Mouse (Mus musculus) embryonic facial prominence, embryonic 12.5 days (tissue): ENCODE measurements around the gene Sbno2. TPM values are rescaled to one million over a fixed set of nuclear protein-coding genes. Genes with fewer than 3 reads are reported as not detected.

ENCODE experiments used
- ATAC-seq: fragments of 200-750 bp; cut with Nextera tagmentation; 2 replicates; pipeline ENCODE4 v1.8.0; 2017; ENCODE audit not compliant: insufficient number of reproducible peaks, insufficient read depth, low FRiP score, low TSS enrichment
- H3K27ac ChIP-seq: fragments of 300-500 bp; sonication (generic); 2 replicates; pipeline ENCODE4 v1.5.1; 2016; ENCODE audit warnings: mild to moderate bottlenecking
- H3K27me3 ChIP-seq: fragments of 300-500 bp; sonication (generic); 2 replicates; pipeline ENCODE4 v1.6.1; 2016; ENCODE audit warnings: mild to moderate bottlenecking, moderate library complexity
- H3K36me3 ChIP-seq: fragments of 300-500 bp; sonication (generic); 2 replicates; pipeline ENCODE4 v1.6.1; 2016; ENCODE audit warnings: mild to moderate bottlenecking
- H3K4me1 ChIP-seq: fragments of 300-500 bp; sonication (generic); 2 replicates; pipeline ENCODE4 v1.6.1; 2016
- H3K4me2 ChIP-seq: fragments of 300-500 bp; sonication (generic); replicated peaks from 2 replicates; pipeline ENCODE4 v1.6.1; 2016; ENCODE audit warnings: mild to moderate bottlenecking, moderate library complexity
- H3K4me3 ChIP-seq: fragments of 300-500 bp; sonication (generic); 2 replicates; pipeline ENCODE4 v1.5.1; 2016; ENCODE audit warnings: mild to moderate bottlenecking
- H3K9ac ChIP-seq: fragments of 300-500 bp; sonication (generic); 2 replicates; pipeline ENCODE4 v1.6.1; 2016; ENCODE audit warnings: mild to moderate bottlenecking, moderate library complexity
- H3K9me3 ChIP-seq: fragments of 300-500 bp; sonication (generic); 2 replicates; pipeline ENCODE4 v1.6.1; 2016; ENCODE audit warnings: mild to moderate bottlenecking, moderate library complexity
- WGBS: fragments of 180-500 bp; shearing (Covaris S2); methylation state at CpG from one replicate; pipeline ENCODE4 v1.1.7; 2016; 5-methylcytosine and 5-hydroxymethylcytosine counted together
- polyA plus RNA-seq: library from polyadenylated mRNA; unstranded; fragments of >200 nt; fragmentation: Nextera tagmentation; extraction: Ambion mirVana; gene quantifications from 2 replicates; pipeline ENCODE4 v1.2.1, GENCODE M21; 2016

Gene Sbno2
- polyA plus RNA-seq, 1 experiment from 2014 or later, result 15.2 TPM

DNA sequence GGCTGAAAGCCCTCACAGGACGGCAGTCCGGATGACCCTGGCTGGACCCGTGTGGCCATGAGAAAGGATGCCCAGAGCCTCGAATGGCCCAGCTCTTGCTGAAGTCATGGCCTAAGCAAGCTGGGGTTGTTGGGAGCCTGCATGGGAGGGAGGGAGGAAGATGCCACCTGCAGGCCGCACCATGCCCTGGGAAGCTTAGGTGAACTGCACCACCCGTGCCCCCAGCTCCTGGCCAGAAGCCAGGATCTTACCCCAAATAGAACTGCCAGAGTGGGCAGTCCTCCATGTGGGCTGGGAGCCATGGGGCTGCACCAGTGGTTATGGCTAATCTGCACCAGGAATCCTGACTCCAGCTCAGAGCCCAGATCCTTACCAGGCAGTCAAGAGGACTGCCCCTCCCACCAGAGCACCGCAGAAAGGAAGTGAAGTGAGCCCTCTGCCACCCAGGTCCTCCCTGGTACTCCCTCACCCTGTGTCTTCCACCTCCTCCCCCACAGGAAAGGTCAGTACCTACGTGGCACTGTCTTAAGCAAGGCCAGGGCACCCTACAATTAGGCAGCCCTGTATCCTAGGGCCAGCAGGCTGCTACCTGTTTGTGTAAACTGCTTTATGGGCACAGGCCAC is 28.0 kb upstream of the Sbno2 start:
- Histone ChIP-seq H3K36me3 (peaks cover 62% of the 10 kb centered on the region), H3K4me1 (peaks cover 37% of the 10 kb centered on the region), H3K9ac (no peak overlapping the region), H3K4me2 (no peak overlapping the region), H3K9me3 (no peaks in the 10 kb centered on the region), H3K4me3 (no peak overlapping the region), H3K27me3 (peaks cover 38% of the 10 kb centered on the region), H3K27ac (0 out of 2 replicates have a peak overlapping the region, but pooled peaks have one; percentile 30)
- 73% methylated on average over 8 of the region's 8 CpGs for WGBS
- no peak for ATAC-seq

DNA sequence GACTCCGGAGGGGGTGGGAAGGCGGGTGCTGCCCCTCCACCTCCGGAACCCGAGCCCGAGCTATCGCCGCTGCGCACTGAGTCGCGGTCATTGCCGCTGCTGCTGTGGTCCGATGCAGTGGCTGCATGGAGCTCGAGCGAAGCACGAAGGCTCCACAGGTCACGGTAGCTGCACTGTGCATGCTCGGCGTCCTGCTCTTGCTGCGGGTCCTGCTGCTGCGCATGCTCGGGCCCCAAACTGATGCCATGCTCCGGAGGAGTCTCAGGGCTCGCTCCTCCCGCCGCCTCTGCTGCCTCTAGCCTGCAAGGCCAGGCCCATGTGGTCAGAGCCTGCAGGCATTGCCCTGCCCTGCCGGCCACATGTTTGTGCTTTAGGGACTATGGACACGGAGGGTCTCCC is 26.6 kb upstream of the Sbno2 start:
- Histone ChIP-seq H3K27ac (0 out of 2 replicates have a peak overlapping the region, but pooled peaks have one; percentile 30), H3K4me1 (peaks cover 23% of the 10 kb centered on the region), H3K27me3 (peaks cover 25% of the 10 kb centered on the region), H3K9ac (peak overlapping the region; percentile 47), H3K4me2 (peak overlapping the region; percentile 48), H3K4me3 (peak overlapping the region; percentile 27), H3K9me3 (no peaks in the 10 kb centered on the region), H3K36me3 (peaks cover 76% of the 10 kb centered on the region)
- no peak for ATAC-seq
- 28% methylated on average over 27 of the region's 27 CpGs for WGBS

GRCm38 (mm10) chr10:80131316-80131951 is 26.1 kb upstream of the Sbno2 start:
- H3K27me3 ChIP-seq, result peaks cover 20% of the 10 kb centered on the region
- peak overlapping the region; percentile 47 for H3K9ac ChIP-seq
- ATAC-seq, result no peak
- WGBS, result 14% methylated on average over 55 of the region's 55 CpGs
- peaks cover 81% of the 10 kb centered on the region for H3K36me3 ChIP-seq
- peak overlapping the region; percentile 30; the same call in 1 of the 2 replicates for H3K27ac ChIP-seq
- H3K4me2 ChIP-seq, result peak overlapping the region; percentile 48
- H3K4me3 ChIP-seq, result peak overlapping the region; percentile 27
- peaks cover 18% of the 10 kb centered on the region for H3K4me1 ChIP-seq
- H3K9me3 ChIP-seq, result no peaks in the 10 kb centered on the region

DNA sequence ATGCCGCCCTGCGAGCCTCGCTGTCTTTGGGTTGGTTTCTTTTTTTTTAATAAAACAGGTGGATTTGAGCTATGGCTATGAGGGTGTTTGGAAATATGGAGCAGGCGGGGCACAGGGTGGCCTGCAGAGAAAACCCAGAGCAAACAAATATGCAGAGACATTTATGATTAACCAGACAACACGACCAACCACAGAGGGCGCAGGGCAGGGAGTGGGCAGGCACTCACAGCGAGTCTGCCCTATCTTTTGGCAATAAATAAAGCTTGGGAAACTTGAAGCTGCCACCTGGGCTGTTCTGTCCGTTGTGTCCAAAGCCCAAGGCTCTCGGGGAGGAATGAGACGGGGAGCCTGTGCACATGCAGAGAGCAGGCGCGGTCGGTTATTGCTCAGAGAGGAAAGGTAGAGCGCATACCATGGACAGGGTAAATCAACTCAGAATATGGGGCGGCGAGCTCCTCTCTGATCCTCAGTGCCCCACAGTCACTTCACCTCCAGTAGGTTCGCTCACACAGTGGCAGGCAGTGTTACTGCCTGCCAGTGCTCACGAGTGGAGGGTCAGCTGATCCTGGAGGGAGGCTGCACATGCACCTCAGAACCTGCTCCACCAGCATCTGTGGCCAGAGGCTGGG is 25.1 kb upstream of the Sbno2 start:
- Histone ChIP-seq H3K9ac (no peak overlapping the region), H3K27me3 (peaks cover 10% of the 10 kb centered on the region), H3K4me1 (peaks cover 15% of the 10 kb centered on the region)

DNA sequence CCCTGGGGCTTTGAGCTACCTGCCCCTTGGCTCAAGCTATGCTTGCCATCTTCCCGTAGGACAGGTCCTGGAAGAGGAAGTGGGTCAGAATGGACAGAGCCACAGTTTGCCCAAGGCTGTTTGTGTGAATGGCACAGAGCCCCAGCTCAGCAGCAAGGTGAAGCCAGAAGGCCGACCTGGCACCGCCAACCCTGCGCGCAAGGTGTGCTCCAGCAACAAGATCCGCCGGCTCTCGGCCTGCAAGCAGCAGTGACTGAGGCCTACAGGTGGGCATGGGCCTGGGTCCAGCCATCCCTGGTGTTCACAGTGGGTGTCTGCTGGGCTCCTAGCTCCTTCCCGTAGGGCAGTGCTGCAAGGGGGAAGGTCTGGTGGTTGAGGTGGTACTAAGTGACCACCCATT is 24.5 kb upstream of the Sbno2 start:
- H3K9me3 ChIP-seq, result no peaks in the 10 kb centered on the region
- H3K27ac ChIP-seq, result no peak overlapping the region
- H3K4me1 ChIP-seq, result peaks cover 15% of the 10 kb centered on the region
- ATAC-seq, result no peak
- H3K9ac ChIP-seq, result no peak overlapping the region
- peaks cover 97% of the 10 kb centered on the region for H3K36me3 ChIP-seq
- 91% methylated on average over 9 of the region's 9 CpGs for WGBS
- no peak overlapping the region for H3K4me2 ChIP-seq
- H3K4me3 ChIP-seq, result no peak overlapping the region
- H3K27me3 ChIP-seq, result peaks cover 4% of the 10 kb centered on the region

More for the DNA sequence above, 25.1 kb upstream of the Sbno2 start:
- H3K4me2 ChIP-seq, result no peak overlapping the region
- no peak for ATAC-seq
- no peaks in the 10 kb centered on the region for H3K9me3 ChIP-seq
- peaks cover 91% of the 10 kb centered on the region for H3K36me3 ChIP-seq
- 0 out of 2 replicates have a peak overlapping the region, but pooled peaks have one; percentile 23 for H3K27ac ChIP-seq
- WGBS, result 84% methylated on average over 18 of the region's 18 CpGs
- no peak overlapping the region for H3K4me3 ChIP-seq

DNA sequence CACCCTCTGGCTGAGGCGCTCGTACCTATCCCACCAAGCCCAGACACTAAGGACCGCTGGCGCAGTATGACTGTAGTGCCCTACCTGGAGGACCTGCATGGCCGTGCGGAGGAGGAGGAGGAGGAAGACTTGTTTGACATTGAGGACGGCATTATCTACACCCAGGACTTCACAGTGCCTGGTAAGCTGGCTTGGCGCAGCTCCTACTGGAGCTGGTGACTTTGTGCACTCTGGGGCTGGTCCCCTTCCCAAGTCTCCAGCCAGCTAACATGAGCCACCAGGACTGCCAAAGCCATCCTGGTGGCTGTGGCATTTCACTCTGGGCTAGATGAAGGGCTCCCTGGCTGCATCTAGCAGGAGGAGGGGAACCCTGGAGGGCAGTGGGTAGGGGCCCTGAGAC is 22.5 kb upstream of the Sbno2 start:
- ATAC-seq, result no peak
- WGBS, result 90% methylated on average over 8 of the region's 8 CpGs
- H3K9ac ChIP-seq, result no peak overlapping the region
- no peaks in the 10 kb centered on the region for H3K9me3 ChIP-seq
- H3K27me3 ChIP-seq, result no peaks in the 10 kb centered on the region
- H3K4me3 ChIP-seq, result no peak overlapping the region
- peaks cover 90% of the 10 kb centered on the region for H3K36me3 ChIP-seq
- peaks cover 15% of the 10 kb centered on the region for H3K4me1 ChIP-seq
- H3K4me2 ChIP-seq, result no peak overlapping the region
- H3K27ac ChIP-seq, result no peak overlapping the region

- no peak for ATAC-seq
- no peaks in the 10 kb centered on the region for H3K9me3 ChIP-seq
- H3K27ac ChIP-seq, result no peak overlapping the region
- no peak overlapping the region for H3K4me2 ChIP-seq
- peaks cover 82% of the 10 kb centered on the region for H3K36me3 ChIP-seq
- no peak overlapping the region for H3K9ac ChIP-seq
- no peaks in the 10 kb centered on the region for H3K27me3 ChIP-seq
- WGBS, result 92% methylated on average over 9 of the region's 9 CpGs
- no peak overlapping the region for H3K4me3 ChIP-seq
- 0 out of 2 replicates have a peak, but pooled peaks cover 7% of the 10 kb centered on the region for H3K4me1 ChIP-seq
These were observed 18.7 kb upstream of the Sbno2 start for GRCm38 (mm10) chr10:80123932-80124562.

DNA sequence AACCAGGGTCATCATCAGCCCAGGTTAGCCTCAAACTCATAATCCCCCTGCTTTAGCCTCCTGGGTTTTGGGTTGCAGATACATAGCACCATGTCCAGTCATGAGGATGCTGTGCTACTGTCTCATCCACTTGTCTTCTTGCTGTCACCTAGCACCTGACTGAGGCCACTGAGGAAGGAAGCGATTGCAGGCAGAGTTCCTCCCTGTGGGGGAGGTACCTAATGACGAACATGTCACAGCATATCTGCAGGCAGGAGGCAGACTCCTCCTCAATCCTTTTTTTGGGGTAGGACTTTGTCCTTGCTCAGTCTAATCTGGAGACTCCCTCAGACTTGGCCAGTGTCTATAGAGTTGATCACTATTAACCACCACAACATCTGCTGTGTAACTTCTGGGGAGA is 16.3 kb upstream of the Sbno2 start:
- peaks cover 70% of the 10 kb centered on the region for H3K36me3 ChIP-seq
- 91% methylated on average over 2 of the region's 2 CpGs for WGBS
- no peak overlapping the region for H3K9ac ChIP-seq
- H3K27me3 ChIP-seq, result no peaks in the 10 kb centered on the region
- H3K27ac ChIP-seq, result no peak overlapping the region
- no peak overlapping the region for H3K4me2 ChIP-seq
- no peak for ATAC-seq
- no peak overlapping the region for H3K4me3 ChIP-seq
- H3K4me1 ChIP-seq, result peaks cover 30% of the 10 kb centered on the region
- no peaks in the 10 kb centered on the region for H3K9me3 ChIP-seq

DNA sequence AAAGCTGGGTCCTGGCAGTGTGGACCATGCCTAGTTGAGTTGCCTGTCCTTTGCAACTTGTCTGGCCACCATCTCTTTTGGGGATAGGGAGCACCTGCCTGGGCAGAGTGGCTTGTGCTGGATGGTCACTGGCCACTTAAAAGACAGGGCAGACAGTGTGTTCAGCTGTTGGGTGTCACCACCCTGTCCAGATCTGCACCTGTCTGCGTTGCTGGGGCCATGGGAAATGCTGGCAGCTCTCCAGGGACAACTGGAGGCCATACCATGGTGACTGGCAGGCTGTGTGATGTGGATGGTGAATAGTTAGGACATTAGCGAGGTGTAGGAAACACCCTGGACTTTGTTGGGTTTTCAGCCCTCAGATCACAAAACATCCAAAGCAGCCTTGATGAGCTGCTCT is 14.8 kb upstream of the Sbno2 start:
- peaks cover 55% of the 10 kb centered on the region for H3K36me3 ChIP-seq
- H3K27ac ChIP-seq, result no peak overlapping the region
- ATAC-seq, result no peak
- 89% methylated on average over 2 of the region's 2 CpGs for WGBS
- no peaks in the 10 kb centered on the region for H3K27me3 ChIP-seq
- no peak overlapping the region for H3K4me3 ChIP-seq
- no peak overlapping the region for H3K4me2 ChIP-seq
- peak overlapping the region; percentile 26; the same call in 1 of the 2 replicates for H3K9ac ChIP-seq
- no peaks in the 10 kb centered on the region for H3K9me3 ChIP-seq
- peaks cover 30% of the 10 kb centered on the region for H3K4me1 ChIP-seq

DNA sequence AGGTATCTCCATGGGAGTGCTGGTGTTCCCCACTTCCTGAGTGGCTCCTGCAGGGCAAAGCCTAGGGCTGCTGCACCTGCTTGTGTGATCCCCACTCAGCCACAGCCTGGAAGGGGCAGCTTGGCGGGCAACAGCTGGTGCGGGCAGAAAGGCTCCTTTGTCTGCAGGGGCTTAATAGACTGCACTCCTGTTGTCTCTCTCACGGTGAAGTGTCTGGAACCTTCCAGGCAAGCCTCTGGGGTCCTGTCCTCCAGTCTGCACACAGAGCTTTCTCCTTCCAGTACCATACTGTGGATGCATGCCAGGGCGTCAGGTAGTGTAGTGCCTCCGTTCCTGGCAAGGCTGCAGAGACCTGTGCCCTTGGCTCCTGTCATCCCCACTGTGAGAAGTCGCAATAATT is 13.2 kb upstream of the Sbno2 start:
- H3K4me1 ChIP-seq, result peaks cover 33% of the 10 kb centered on the region
- H3K27me3 ChIP-seq, result no peaks in the 10 kb centered on the region
- no peak for ATAC-seq
- peak overlapping the region; percentile 32; the same call in 1 of the 2 replicates for H3K9ac ChIP-seq
- peak overlapping the region; percentile 92 for H3K4me2 ChIP-seq
- no peaks in the 10 kb centered on the region for H3K9me3 ChIP-seq
- H3K27ac ChIP-seq, result no peak overlapping the region
- peaks cover 42% of the 10 kb centered on the region for H3K36me3 ChIP-seq
- peak overlapping the region; percentile 67 for H3K4me3 ChIP-seq
- 68% methylated on average over 6 of the region's 6 CpGs for WGBS

DNA sequence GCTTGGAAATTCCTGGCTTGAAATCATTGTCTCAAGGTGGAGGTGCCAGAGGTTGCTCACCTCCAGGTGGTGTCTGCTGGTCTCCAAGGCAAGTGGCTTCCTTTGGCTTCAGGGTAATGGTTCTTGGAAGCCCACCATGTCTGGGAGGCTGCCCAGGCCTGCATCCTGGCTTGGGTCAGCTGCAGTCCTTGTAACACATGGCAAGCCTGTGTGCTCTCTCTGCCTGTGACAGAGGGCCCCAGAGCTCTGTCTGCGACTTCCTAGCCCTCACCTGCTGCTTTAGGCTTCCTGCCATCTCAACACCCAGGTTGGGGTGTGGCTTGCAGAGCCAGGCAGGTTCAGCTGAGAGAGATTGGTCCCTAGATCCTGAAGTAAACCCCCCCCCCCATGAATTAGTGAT is 12.4 kb upstream of the Sbno2 start:
- Histone ChIP-seq H3K9ac (peak overlapping the region; percentile 86), H3K27ac (no peak overlapping the region), H3K4me2 (peak overlapping the region; percentile 92), H3K4me3 (peak overlapping the region; percentile 67), H3K4me1 (peaks cover 33% of the 10 kb centered on the region), H3K36me3 (peaks cover 42% of the 10 kb centered on the region), H3K27me3 (no peaks in the 10 kb centered on the region), H3K9me3 (no peaks in the 10 kb centered on the region)
- ATAC-seq, result no peak
- 43% methylated on average over 1 of the region's 1 CpGs for WGBS
